Mouse (Mus musculus): Measurements from ENCODE around the gene Rwdd4a. TPM values are rescaled to one million over a fixed set of nuclear protein-coding genes. Genes with fewer than 3 reads are reported as not detected.

Rwdd4a gene
- polyA plus RNA-seq, 1 experiment from 2014 or later = 49.9 TPM

DNA sequence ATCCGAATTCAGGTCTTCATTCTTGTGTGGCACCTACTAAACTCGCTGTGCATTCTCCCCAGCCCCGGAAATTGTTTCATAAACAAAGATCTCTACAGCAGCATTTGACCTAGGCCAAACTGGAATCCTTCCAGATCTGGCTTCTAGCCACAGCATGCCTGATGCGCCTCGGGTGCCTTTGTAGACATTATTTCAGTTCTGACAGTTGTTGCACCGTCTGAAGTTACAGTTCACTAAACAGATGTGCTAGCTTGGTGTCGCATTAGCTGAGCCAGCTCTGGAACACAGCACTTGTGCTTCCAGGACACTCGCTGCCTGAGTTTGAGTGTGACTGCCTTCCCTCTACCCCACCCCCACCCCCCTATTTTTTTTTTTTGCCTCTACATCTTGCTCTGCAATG, 67.2 kb downstream of the Rwdd4a start:
- H3K27ac ChIP-seq (ENCODE audit: low read depth, low read length) = no peak overlapping the region
- ATAC-seq (replicated peaks; ENCODE audit: low FRiP score) = no peak
- 91% methylated on average over 8 of the region's 8 CpGs for WGBS

More for the DNA sequence above, 67.2 kb downstream of the Rwdd4a start:
- Histone ChIP-seq H3K27me3 (ENCODE audit: control insufficient read depth, insufficient read depth, low read length) (no peaks in the 10 kb centered on the region), H3K36me3 (ENCODE audit: control insufficient read depth, insufficient read depth, low read length) (no peaks in the 10 kb centered on the region), H3K4me2 (ENCODE audit: low read depth, low read length, severe bottlenecking) (no peak overlapping the region), H3K4me3 (ENCODE audit: low read depth, low read length) (no peak overlapping the region), H3K9me3 (ENCODE audit: control insufficient read depth, low read length) (no peaks in the 10 kb centered on the region), H3K9ac (ENCODE audit: low read length) (no peak overlapping the region), H3K4me1 (replicated peaks; ENCODE audit: control insufficient read depth, insufficient read depth, low read length) (no peaks in the 10 kb centered on the region)
- DNase-seq (ENCODE audit: low spot score) = no peak

Small RNAs within 50 kb of the gene (microRNA-seq; reads per million reads assigned to microRNA genes)
- gene Gm27409 (ENCODE audit: insufficient number of aligned reads) = not detected

Other genes with a start within 250 kb of the Rwdd4a start
- gene Stox2, start 87.3 kb upstream of the Rwdd4a start, polyA plus RNA-seq (2014; fragmentation: Nextera tagmentation; extraction: Ambion mirVana) = 34.6 and 39.3 TPM in 2 replicates
- gene Trappc11, start 194 bp upstream of the Rwdd4a start, polyA plus RNA-seq (2014; fragmentation: Nextera tagmentation; extraction: Ambion mirVana) = 44.2 and 45.7 TPM in 2 replicates
- gene Ing2, start 141.9 kb downstream of the Rwdd4a start, polyA plus RNA-seq (2014; fragmentation: Nextera tagmentation; extraction: Ambion mirVana) = 10.6 and 11.0 TPM in 2 replicates
- 45.7 and 46.3 TPM in 2 replicates for gene Cdkn2aip, start 180.3 kb downstream of the Rwdd4a start, polyA plus RNA-seq (2014; fragmentation: Nextera tagmentation; extraction: Ambion mirVana)